Mouse (Mus musculus): ENCODE measurements around the gene Eaf1.
"Not testable (repeated sequence)": the region's sequence is repeated elsewhere in the genome, so short reads cannot be mapped to it uniquely, and the experiment has no call there.

The Eaf1 gene

GRCm38 (mm10) chr14:31494349-31494974 lies at the start of gene Eaf1:
Eaf1 (plus strand) TSS chr14:31494399.
- in situ Hi-C loops (cut with MseI, MboI), result no loop called here

- in situ Hi-C loops (cut with MseI, MboI), result no loop called here
These were observed 45.2 kb upstream of the Eaf1 start for GRCm38 (mm10) chr14:31448994-31449393.

GRCm38 (mm10) chr14:31453946-31454345 lies 40.3 kb upstream of the Eaf1 start:
- in situ Hi-C loops (cut with MseI, MboI), result not testable (repeated sequence)

- in situ Hi-C loops (cut with MseI, MboI), result no loop called here
These were observed 39.2 kb upstream of the Eaf1 start for GRCm38 (mm10) chr14:31454849-31455566.

GRCm38 (mm10) chr14:31456064-31456721 lies 38.0 kb upstream of the Eaf1 start:
- in situ Hi-C loops (cut with MseI, MboI), result no loop called here

GRCm38 (mm10) chr14:31458006-31458405 lies 36.2 kb upstream of the Eaf1 start:
- in situ Hi-C loops (cut with MseI, MboI), result no loop called here

- in situ Hi-C loops (cut with MseI, MboI), result not testable (repeated sequence)
These were observed 32.0 kb upstream of the Eaf1 start for GRCm38 (mm10) chr14:31462226-31462625.

- in situ Hi-C loops (cut with MseI, MboI), result no loop called here
These were observed 31.3 kb upstream of the Eaf1 start for GRCm38 (mm10) chr14:31462886-31463285.

- in situ Hi-C loops (cut with MseI, MboI), result no loop called here
These were observed 30.0 kb upstream of the Eaf1 start for GRCm38 (mm10) chr14:31464176-31464575.

- in situ Hi-C loops (cut with MseI, MboI), result loop anchor here in 1 of 2 experiments (5.0 kb wide), 1 partner anchor 102 kb away; no protein-coding TSS in a partner anchor
These were observed 24.5 kb upstream of the Eaf1 start for GRCm38 (mm10) chr14:31469711-31470110.

GRCm38 (mm10) chr14:31472451-31473061 lies 21.6 kb upstream of the Eaf1 start:
- in situ Hi-C loops (cut with MseI, MboI), result loop anchor here in 1 of 2 experiments (5.0 kb wide), 1 partner anchor 105 kb away; no protein-coding TSS in a partner anchor

- in situ Hi-C loops (cut with MseI, MboI), result loop anchor here in 1 of 2 experiments (5.0 kb wide), 1 partner anchor 106 kb away; no protein-coding TSS in a partner anchor
These were observed 20.9 kb upstream of the Eaf1 start for GRCm38 (mm10) chr14:31473297-31473696.

GRCm38 (mm10) chr14:31482417-31482816 lies 11.8 kb upstream of the Eaf1 start:
- in situ Hi-C loops (cut with MseI, MboI), result no loop called here

- in situ Hi-C loops (cut with MseI, MboI), result no loop called here
These were observed 7.7 kb upstream of the Eaf1 start for GRCm38 (mm10) chr14:31486465-31486864.

GRCm38 (mm10) chr14:31488055-31488454 lies 6.1 kb upstream of the Eaf1 start:
- in situ Hi-C loops (cut with MseI, MboI), result no loop called here

GRCm38 (mm10) chr14:31493901-31494300 lies 298 bp upstream of the Eaf1 start:
- in situ Hi-C loops (cut with MseI, MboI), result no loop called here

GRCm38 (mm10) chr14:31494975-31495455 lies 816 bp downstream of the Eaf1 start, which contains the start of gene Mettl6:
Mettl6 (minus strand) TSS chr14:31495040.
- in situ Hi-C loops (cut with MseI, MboI), result no loop called here

GRCm38 (mm10) chr14:31495538-31495937 lies 1.3 kb downstream of the Eaf1 start:
- in situ Hi-C loops (cut with MseI, MboI), result no loop called here

- in situ Hi-C loops (cut with MseI, MboI), result no loop called here
These were observed 2.0 kb downstream of the Eaf1 start for GRCm38 (mm10) chr14:31496241-31496646.

- in situ Hi-C loops (cut with MseI, MboI), result no loop called here
These were observed 5.3 kb downstream of the Eaf1 start for GRCm38 (mm10) chr14:31499526-31499925.

- in situ Hi-C loops (cut with MseI, MboI), result no loop called here
These were observed 9.2 kb downstream of the Eaf1 start for GRCm38 (mm10) chr14:31503406-31503805.

- in situ Hi-C loops (cut with MseI, MboI), result no loop called here
These were observed 12.3 kb downstream of the Eaf1 start for GRCm38 (mm10) chr14:31506456-31506855.
